Mouse (Mus musculus) small intestine, adult 2 months (tissue): ENCODE measurements around the gene Cacnb4. TPM values are rescaled to one million over a fixed set of nuclear protein-coding genes. Genes with fewer than 3 reads are reported as not detected.

Experiments used
- H3K27ac ChIP-seq: fragments of 200-500 bp; 2 replicates; pipeline ENCODE4 v1.5.1; 2012; ENCODE audit warnings: low read depth, low read length, control low read depth, inconsistent platforms; ENCODE audit not compliant: insufficient read depth
- H3K27me3 ChIP-seq: fragments of 200-500 bp; 2 replicates; pipeline ENCODE4 v1.6.1; 2012; ENCODE audit warnings: mild to moderate bottlenecking, moderate library complexity, low read length, inconsistent platforms; ENCODE audit not compliant: control insufficient read depth, insufficient read depth
- H3K36me3 ChIP-seq: fragments of 200-500 bp; 2 replicates; pipeline ENCODE4 v1.6.1; 2012; ENCODE audit warnings: mild to moderate bottlenecking, low read length, control low read depth, inconsistent platforms; ENCODE audit not compliant: control insufficient read depth, insufficient read depth
- H3K4me1 ChIP-seq: fragments of 200-500 bp; 2 replicates; pipeline ENCODE4 v1.6.1; 2012; ENCODE audit warnings: low read length, inconsistent platforms, mixed read lengths; ENCODE audit not compliant: control insufficient read depth, insufficient read depth, insufficient read length
- H3K4me3 ChIP-seq: fragments of 200-500 bp; 2 replicates; pipeline ENCODE4 v1.5.1; 2012; ENCODE audit warnings: low read depth, mild to moderate bottlenecking, control low read depth, inconsistent platforms, low read length, moderate library complexity
- CTCF ChIP-seq: fragments of 200-500 bp; IDR thresholded peaks from 2 replicates; pipeline ENCODE4 v1.5.1; 2012; ENCODE audit warnings: low read depth, mild to moderate bottlenecking, control low read depth, inconsistent platforms, low read length, moderate library complexity, mixed read lengths; ENCODE audit not compliant: insufficient replicate concordance, insufficient read length; ENCODE audit errors: extremely low read depth
- POLR2A ChIP-seq: fragments of 200-500 bp; IDR thresholded peaks from 2 replicates; pipeline ENCODE4 v1.6.1; 2012; ENCODE audit warnings: low read depth, mild to moderate bottlenecking, control low read depth, inconsistent platforms, low read length, moderate library complexity
- WGBS: fragments of 180-500 bp; shearing (Covaris S2); methylation state at CpG from one replicate; pipeline ENCODE4 v1.1.7; 2018; 5-methylcytosine and 5-hydroxymethylcytosine counted together
- polyA plus RNA-seq: library from polyadenylated mRNA; depleted of rRNA; stranded (reverse); fragments of >200 nt; gene quantifications from 2 replicates; pipeline ENCODE4 v1.2.3, GENCODE M21; 2012

Gene Cacnb4
- polyA plus RNA-seq, 1 experiment: 0.03 TPM

- Histone ChIP-seq H3K36me3 (no peaks in the 10 kb centered on the region), H3K4me3 (no peak overlapping the region), H3K27ac (no peak overlapping the region), H3K27me3 (no peaks in the 10 kb centered on the region), H3K4me1 (no peaks in the 10 kb centered on the region)
- WGBS: 82% methylated on average over 7 of the region's 7 CpGs
- TF ChIP-seq CTCF (no peak), POLR2A (no peak)
These were observed 86.2 kb downstream of the Cacnb4 start for GRCm38 (mm10) chr2:52590340-52590969.

- H3K36me3 ChIP-seq: no peaks in the 10 kb centered on the region
- no peaks in the 10 kb centered on the region for H3K27me3 ChIP-seq
- H3K4me3 ChIP-seq: no peak overlapping the region
- H3K4me1 ChIP-seq: no peaks in the 10 kb centered on the region
- WGBS: 87% methylated on average over 4 of the region's 4 CpGs
- no peak for TF ChIP-seq CTCF
- no peak for TF ChIP-seq POLR2A
- H3K27ac ChIP-seq: no peak overlapping the region
These were observed 87.1 kb downstream of the Cacnb4 start for GRCm38 (mm10) chr2:52589514-52589913.

- H3K36me3 ChIP-seq: no peaks in the 10 kb centered on the region
- no peak overlapping the region for H3K27ac ChIP-seq
- H3K27me3 ChIP-seq: no peaks in the 10 kb centered on the region
- 50% methylated on average over 4 of the region's 4 CpGs for WGBS
- no peak for TF ChIP-seq POLR2A
- no peak for TF ChIP-seq CTCF
- no peaks in the 10 kb centered on the region for H3K4me1 ChIP-seq
- no peak overlapping the region for H3K4me3 ChIP-seq
These were observed 91.2 kb downstream of the Cacnb4 start for GRCm38 (mm10) chr2:52585384-52585783.

- Histone ChIP-seq H3K36me3 (no peaks in the 10 kb centered on the region), H3K27me3 (no peaks in the 10 kb centered on the region), H3K4me3 (no peak overlapping the region), H3K27ac (0 out of 2 replicates have a peak overlapping the region, but pooled peaks have one; percentile 54), H3K4me1 (0 out of 2 replicates have a peak, but pooled peaks cover 2% of the 10 kb centered on the region)
- 89% methylated on average over 11 of the region's 11 CpGs for WGBS
- TF ChIP-seq CTCF (no peak), POLR2A (no peak)
These were observed 95.4 kb downstream of the Cacnb4 start for GRCm38 (mm10) chr2:52581132-52581781.

- H3K27ac ChIP-seq: peak overlapping the region; percentile 54; the same call in 1 of the 2 replicates
- H3K4me1 ChIP-seq: 0 out of 2 replicates have a peak, but pooled peaks cover 2% of the 10 kb centered on the region
- TF ChIP-seq CTCF: no peak
- TF ChIP-seq POLR2A: no peak
These were observed 95.9 kb downstream of the Cacnb4 start for GRCm38 (mm10) chr2:52580697-52581096.

GRCm38 (mm10) chr2:52578846-52579245 is 97.8 kb downstream of the Cacnb4 start:
- 65% methylated on average over 3 of the region's 3 CpGs for WGBS
- Histone ChIP-seq H3K27me3 (no peaks in the 10 kb centered on the region), H3K36me3 (no peaks in the 10 kb centered on the region), H3K4me1 (0 out of 2 replicates have a peak, but pooled peaks cover 2% of the 10 kb centered on the region), H3K27ac (no peak overlapping the region), H3K4me3 (no peak overlapping the region)
- TF ChIP-seq POLR2A (no peak), CTCF (no peak)

More at GRCm38 (mm10) chr2:52580697-52581096, 95.9 kb downstream of the Cacnb4 start:
- no peaks in the 10 kb centered on the region for H3K36me3 ChIP-seq
- no peaks in the 10 kb centered on the region for H3K27me3 ChIP-seq
- WGBS: 53% methylated on average over 5 of the region's 5 CpGs
- no peak overlapping the region for H3K4me3 ChIP-seq

- peaks cover 4% of the 10 kb centered on the region; the same call in 1 of the 2 replicates for H3K4me1 ChIP-seq
- no peak overlapping the region for H3K4me3 ChIP-seq
- no peak overlapping the region for H3K27ac ChIP-seq
- TF ChIP-seq CTCF (no peak), POLR2A (no peak)
- no peaks in the 10 kb centered on the region for H3K36me3 ChIP-seq
- no peaks in the 10 kb centered on the region for H3K27me3 ChIP-seq
- WGBS: 82% methylated on average over 4 of the region's 4 CpGs
These were observed 98.9 kb downstream of the Cacnb4 start for GRCm38 (mm10) chr2:52577700-52578099.
